Mouse (Mus musculus): ENCODE measurements around the gene Fam198b. TPM values are rescaled to one million over a fixed set of nuclear protein-coding genes. Genes with fewer than 3 reads are reported as not detected.
A peak's percentile ranks its signal among the peaks of the same experiment; 100 is the strongest.

Fam198b gene
- total RNA-seq (2014; rRNA removed): 0.37 and 0.94 TPM in 2 replicates
- 0.12 and 0.17 TPM in 2 replicates for polyA plus RNA-seq (2012; rRNA removed)

DNA sequence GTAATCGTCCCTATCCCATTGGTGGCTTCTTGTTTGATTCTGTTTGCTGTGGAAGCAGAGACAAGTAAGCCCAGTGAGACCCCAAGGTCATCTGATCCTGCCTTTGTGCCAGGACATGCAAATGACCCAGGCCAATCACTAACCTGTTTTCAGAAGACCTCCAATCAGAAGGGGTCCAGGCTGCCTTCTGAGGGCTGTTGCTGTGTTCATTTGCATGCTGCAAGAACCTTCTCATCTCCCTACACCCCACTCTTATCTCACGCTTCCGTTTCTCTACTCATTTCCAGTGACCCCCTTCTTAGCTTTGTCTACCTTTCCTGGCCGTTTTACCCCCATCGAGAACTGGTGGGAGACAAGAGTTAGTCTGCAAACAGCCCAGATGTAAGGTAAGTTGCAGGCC is at the start of gene Fam198b:
Fam198b (plus strand) TSS at position 229 of the 400 bp plus-strand sequence.
- TF ChIP-seq CTCF (IDR thresholded peaks at IDR 0.05; ENCODE audit: low read depth, low read length): no peak
- TF ChIP-seq POLR2A (IDR thresholded peaks at IDR 0.05; ENCODE audit: extremely low read depth, insufficient read depth, low read length): no peak
- Histone ChIP-seq H3K36me3 (ENCODE audit: control insufficient read depth, insufficient read depth, low read length) (no peaks in the 10 kb centered on the region), H3K9ac (ENCODE audit: low read depth, low read length) (no peak within 1 kb of the TSS), H3K4me3 (ENCODE audit: insufficient read depth, low read depth, low read length) (no peak within 1 kb of the TSS), H3K4me1 (ENCODE audit: control insufficient read depth, insufficient read depth, low read length) (0 out of 2 replicates have a peak, but pooled peaks cover 3% of the 10 kb centered on the region), H3K27ac (replicated peaks; ENCODE audit: insufficient read depth, low read depth, low read length) (no peak within 1 kb of the TSS), H3K79me2 (ENCODE audit: control insufficient read depth, insufficient read depth, low read length) (no peaks in the 10 kb centered on the region), H3K27me3 (ENCODE audit: control insufficient read depth, insufficient read depth, low read length) (peaks cover 6% of the 10 kb centered on the region; the same call in 1 of the 2 replicates)
- 35% methylated on average over 5 of the region's 5 CpGs for WGBS
- DNase-seq (ENCODE audit: extremely low read depth, low read depth, low spot score): no peak

DNA sequence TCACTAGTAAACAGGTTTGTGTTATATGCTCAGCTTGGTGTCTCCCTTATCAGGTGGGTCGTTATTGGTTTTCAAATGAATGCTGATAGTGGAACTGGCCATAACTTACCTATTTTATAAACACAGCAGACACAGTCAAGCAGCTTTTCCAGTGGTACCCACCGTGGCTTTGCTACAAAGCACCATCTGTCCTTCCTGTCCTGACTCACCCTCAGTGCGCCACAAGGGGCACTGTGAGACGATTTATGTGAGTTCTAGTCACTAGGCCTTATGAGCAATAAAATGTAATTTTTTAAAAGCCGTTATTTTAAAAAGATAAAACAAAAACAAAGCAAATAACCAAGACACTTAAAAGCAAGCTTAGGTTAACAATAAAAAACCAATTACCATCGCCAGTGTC is 45.6 kb upstream of the Fam198b start:
- Histone ChIP-seq H3K4me3 (ENCODE audit: insufficient read depth, low read depth, low read length) (no peak overlapping the region), H3K27ac (replicated peaks; ENCODE audit: insufficient read depth, low read depth, low read length) (no peak overlapping the region), H3K79me2 (ENCODE audit: control insufficient read depth, insufficient read depth, low read length) (no peaks in the 10 kb centered on the region), H3K9ac (ENCODE audit: low read depth, low read length) (no peak overlapping the region), H3K4me1 (ENCODE audit: control insufficient read depth, insufficient read depth, low read length) (peaks cover 6% of the 10 kb centered on the region; the same call in 1 of the 2 replicates), H3K36me3 (ENCODE audit: control insufficient read depth, insufficient read depth, low read length) (peaks cover 10% of the 10 kb centered on the region; the same call in 1 of the 2 replicates), H3K27me3 (ENCODE audit: control insufficient read depth, insufficient read depth, low read length) (no peaks in the 10 kb centered on the region)
- 78% methylated on average over 6 of the region's 6 CpGs for WGBS
- DNase-seq (ENCODE audit: extremely low read depth, low read depth, low spot score): no peak
- no peak for TF ChIP-seq POLR2A (IDR thresholded peaks at IDR 0.05; ENCODE audit: extremely low read depth, insufficient read depth, low read length)
- peak; percentile 32; the same call in 1 of the 2 replicates for TF ChIP-seq CTCF (IDR thresholded peaks at IDR 0.05; ENCODE audit: low read depth, low read length)

DNA sequence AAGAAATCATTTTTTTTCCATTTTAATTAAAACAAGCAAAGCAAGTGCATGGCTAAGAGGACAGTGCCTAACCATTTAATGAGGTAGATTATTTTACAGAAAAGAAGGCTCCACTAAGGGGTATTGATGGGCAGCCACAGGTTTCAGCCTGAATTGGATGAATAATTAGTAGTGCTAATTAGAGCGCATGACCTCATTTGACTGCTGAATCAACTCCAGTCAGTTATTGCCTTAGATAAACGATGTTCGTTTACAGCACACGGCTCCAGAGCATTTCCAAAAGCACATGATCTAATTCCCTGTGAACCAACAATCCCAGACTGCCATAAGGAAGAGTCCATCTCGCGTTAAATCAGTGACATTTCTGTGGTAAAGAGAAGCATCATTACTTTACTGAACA is 42.9 kb upstream of the Fam198b start:
- Histone ChIP-seq H3K9ac (ENCODE audit: low read depth, low read length) (peak overlapping the region; percentile 62; the same call in 1 of the 2 replicates), H3K36me3 (ENCODE audit: control insufficient read depth, insufficient read depth, low read length) (0 out of 2 replicates have a peak, but pooled peaks cover 3% of the 10 kb centered on the region), H3K27me3 (ENCODE audit: control insufficient read depth, insufficient read depth, low read length) (no peaks in the 10 kb centered on the region), H3K4me3 (ENCODE audit: insufficient read depth, low read depth, low read length) (peak overlapping the region; percentile 42), H3K79me2 (ENCODE audit: control insufficient read depth, insufficient read depth, low read length) (no peaks in the 10 kb centered on the region), H3K27ac (replicated peaks; ENCODE audit: insufficient read depth, low read depth, low read length) (no peak overlapping the region), H3K4me1 (ENCODE audit: control insufficient read depth, insufficient read depth, low read length) (peaks cover 8% of the 10 kb centered on the region; the same call in 1 of the 2 replicates)
- WGBS: 34% methylated on average over 6 of the region's 6 CpGs
- TF ChIP-seq POLR2A (IDR thresholded peaks at IDR 0.05; ENCODE audit: extremely low read depth, insufficient read depth, low read length) (no peak), CTCF (IDR thresholded peaks at IDR 0.05; ENCODE audit: low read depth, low read length) (no peak)
- DNase-seq (ENCODE audit: extremely low read depth, low read depth, low spot score): no peak

DNA sequence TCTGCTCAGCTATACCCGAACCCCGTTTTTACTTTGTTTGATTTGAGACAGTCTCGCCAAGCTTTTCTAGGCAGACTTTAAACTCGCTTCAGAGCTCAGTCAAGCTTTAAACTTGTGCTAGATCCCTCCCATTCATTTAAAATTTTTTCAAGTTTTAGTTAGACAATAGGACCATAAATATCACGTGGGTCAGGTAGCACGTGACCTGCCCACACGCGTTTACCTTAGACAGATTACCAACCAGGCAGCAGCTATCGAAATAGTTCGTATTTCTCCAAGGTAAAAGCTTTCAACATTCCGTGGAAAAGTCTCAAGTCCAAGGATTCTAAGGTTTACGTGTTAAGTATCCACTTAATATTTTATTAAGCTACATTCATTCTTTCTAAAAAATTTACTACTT is 42.2 kb upstream of the Fam198b start:
- H3K27ac ChIP-seq (replicated peaks; ENCODE audit: insufficient read depth, low read depth, low read length): peak overlapping the region; percentile 17; the same call in 1 of the 2 replicates
- no peak for TF ChIP-seq CTCF (IDR thresholded peaks at IDR 0.05; ENCODE audit: low read depth, low read length)
- no peaks in the 10 kb centered on the region for H3K27me3 ChIP-seq (ENCODE audit: control insufficient read depth, insufficient read depth, low read length)
- H3K4me3 ChIP-seq (ENCODE audit: insufficient read depth, low read depth, low read length): peak overlapping the region; percentile 42
- DNase-seq (ENCODE audit: extremely low read depth, low read depth, low spot score): peak; percentile 84
- H3K9ac ChIP-seq (ENCODE audit: low read depth, low read length): peak overlapping the region; percentile 14
- H3K36me3 ChIP-seq (ENCODE audit: control insufficient read depth, insufficient read depth, low read length): 0 out of 2 replicates have a peak, but pooled peaks cover 3% of the 10 kb centered on the region
- H3K79me2 ChIP-seq (ENCODE audit: control insufficient read depth, insufficient read depth, low read length): no peaks in the 10 kb centered on the region
- peaks cover 8% of the 10 kb centered on the region; the same call in 1 of the 2 replicates for H3K4me1 ChIP-seq (ENCODE audit: control insufficient read depth, insufficient read depth, low read length)
- WGBS: 2% methylated on average over 12 of the region's 12 CpGs

DNA sequence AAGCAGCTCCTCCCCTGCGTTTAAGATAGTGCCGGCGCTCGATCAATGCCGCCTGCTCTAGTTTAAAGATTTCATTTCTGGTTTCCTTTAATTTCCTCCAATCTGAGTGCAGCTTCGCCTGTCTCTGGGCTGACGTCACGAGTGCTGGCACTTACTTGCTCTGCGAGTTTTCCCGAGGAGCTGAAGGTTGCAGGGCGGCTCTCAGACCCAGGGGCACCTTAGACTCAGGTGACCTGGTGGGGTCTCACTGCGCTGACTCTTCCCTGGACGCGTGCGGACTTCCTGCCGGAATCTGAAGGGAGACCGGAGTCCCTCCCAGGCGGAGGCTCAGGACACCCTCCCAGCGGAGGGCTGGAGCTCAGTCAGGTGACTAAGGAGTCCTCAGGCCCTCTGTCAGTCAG is 41.7 kb upstream of the Fam198b start:
- peak overlapping the region; percentile 89 for H3K4me3 ChIP-seq (ENCODE audit: insufficient read depth, low read depth, low read length)
- under 1% methylated on average over 19 of the region's 19 CpGs for WGBS
- DNase-seq (ENCODE audit: extremely low read depth, low read depth, low spot score): peak; percentile 86
- peak overlapping the region; percentile 76 for H3K27ac ChIP-seq (replicated peaks; ENCODE audit: insufficient read depth, low read depth, low read length)
- peak overlapping the region; percentile 72 for H3K9ac ChIP-seq (ENCODE audit: low read depth, low read length)
- peaks cover 8% of the 10 kb centered on the region; the same call in 1 of the 2 replicates for H3K4me1 ChIP-seq (ENCODE audit: control insufficient read depth, insufficient read depth, low read length)
- peak; percentile 48; the same call in 1 of the 2 replicates for TF ChIP-seq POLR2A (IDR thresholded peaks at IDR 0.05; ENCODE audit: extremely low read depth, insufficient read depth, low read length)
- no peak for TF ChIP-seq CTCF (IDR thresholded peaks at IDR 0.05; ENCODE audit: low read depth, low read length)
- H3K36me3 ChIP-seq (ENCODE audit: control insufficient read depth, insufficient read depth, low read length): 0 out of 2 replicates have a peak, but pooled peaks cover 3% of the 10 kb centered on the region
- H3K79me2 ChIP-seq (ENCODE audit: control insufficient read depth, insufficient read depth, low read length): no peaks in the 10 kb centered on the region
- H3K27me3 ChIP-seq (ENCODE audit: control insufficient read depth, insufficient read depth, low read length): no peaks in the 10 kb centered on the region

DNA sequence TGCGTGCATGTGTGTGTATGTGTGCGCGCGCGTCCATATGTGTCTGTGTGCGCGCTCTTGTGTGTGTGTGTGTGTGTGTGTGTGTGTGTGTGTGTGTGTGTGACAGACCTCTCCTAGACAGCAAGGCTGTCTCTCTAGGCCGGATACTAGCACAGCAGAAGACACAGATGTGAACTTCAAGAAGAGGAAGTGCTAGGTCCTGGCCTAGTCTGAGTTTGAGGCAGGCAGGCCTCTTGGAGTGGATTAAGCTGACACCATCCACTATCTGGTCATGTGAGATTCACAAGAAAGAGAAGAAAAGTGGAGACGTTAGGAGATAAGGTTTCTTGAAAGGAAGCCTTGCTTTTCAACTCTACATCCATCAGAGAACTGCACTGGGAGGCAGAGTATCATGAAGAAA is 40.3 kb upstream of the Fam198b start:
- TF ChIP-seq POLR2A (IDR thresholded peaks at IDR 0.05; ENCODE audit: extremely low read depth, insufficient read depth, low read length) (no peak), CTCF (IDR thresholded peaks at IDR 0.05; ENCODE audit: low read depth, low read length) (no peak)
- no peak overlapping the region for H3K9ac ChIP-seq (ENCODE audit: low read depth, low read length)
- H3K4me1 ChIP-seq (ENCODE audit: control insufficient read depth, insufficient read depth, low read length): peaks cover 10% of the 10 kb centered on the region; the same call in 1 of the 2 replicates
- H3K27me3 ChIP-seq (ENCODE audit: control insufficient read depth, insufficient read depth, low read length): no peaks in the 10 kb centered on the region
- WGBS: 83% methylated on average over 9 of the region's 9 CpGs
- DNase-seq (ENCODE audit: extremely low read depth, low read depth, low spot score): peak; percentile 30
- H3K79me2 ChIP-seq (ENCODE audit: control insufficient read depth, insufficient read depth, low read length): no peaks in the 10 kb centered on the region
- no peak overlapping the region for H3K4me3 ChIP-seq (ENCODE audit: insufficient read depth, low read depth, low read length)
- H3K27ac ChIP-seq (replicated peaks; ENCODE audit: insufficient read depth, low read depth, low read length): no peak overlapping the region
- H3K36me3 ChIP-seq (ENCODE audit: control insufficient read depth, insufficient read depth, low read length): no peaks in the 10 kb centered on the region
